Mouse (Mus musculus): Measurements from ENCODE around the gene Klhdc1. TPM values are rescaled to one million over a fixed set of nuclear protein-coding genes. Genes with fewer than 3 reads are reported as not detected.
A peak's percentile ranks its signal among the peaks of the same experiment; 100 is the strongest.

Gene Klhdc1
- polyA plus RNA-seq, 1 experiment from 2014 or later: 4.7 TPM

DNA sequence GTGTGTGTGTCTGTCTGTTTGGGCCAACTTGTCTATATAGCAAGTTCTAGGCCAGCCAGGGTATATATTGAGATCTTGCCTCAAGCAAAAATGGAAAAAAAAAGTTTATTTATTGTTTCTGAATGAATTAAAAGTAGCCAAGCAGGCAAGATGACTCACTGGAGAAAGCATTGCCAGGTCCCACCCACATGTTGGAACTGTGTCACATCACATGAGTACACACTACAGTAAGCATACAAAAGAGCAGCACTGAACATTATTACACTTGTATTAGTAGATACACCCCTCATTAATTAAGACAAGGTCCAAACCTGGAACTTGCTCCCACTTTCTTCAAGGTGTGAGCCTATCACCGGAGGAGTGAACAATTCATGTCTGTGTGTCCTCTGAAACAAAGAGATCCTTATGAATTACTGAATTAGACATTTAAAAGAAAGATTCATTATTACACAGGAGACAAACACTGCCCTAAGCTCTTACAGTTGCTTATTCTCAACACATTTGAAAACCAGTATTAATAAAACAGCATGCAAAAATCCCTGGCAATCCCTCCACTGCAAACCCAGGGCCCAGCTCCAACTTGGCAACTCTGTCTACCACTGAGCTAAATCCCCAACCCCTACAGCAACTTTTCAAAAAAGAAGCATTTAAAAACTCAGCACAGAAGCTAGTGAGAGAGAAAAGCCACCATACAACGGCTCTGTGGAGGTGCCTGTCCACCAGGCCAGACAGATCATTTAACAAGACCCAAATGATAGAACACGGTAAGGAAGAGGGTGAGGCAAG is 25.8 kb upstream of the Klhdc1 start:
- ATAC-seq (ENCODE audit: insufficient number of reproducible peaks, low FRiP score, low TSS enrichment, low read depth): no peak
- Histone ChIP-seq H3K9ac (ENCODE audit: low read length) (no peak overlapping the region), H3K4me2 (ENCODE audit: low read depth, severe bottlenecking) (no peak overlapping the region), H3K4me1 (ENCODE audit: control insufficient read depth, insufficient read depth, low read length) (no peaks in the 10 kb centered on the region), H3K27me3 (ENCODE audit: control insufficient read depth, insufficient read depth, low read length) (no peaks in the 10 kb centered on the region), H3K36me3 (ENCODE audit: control insufficient read depth, insufficient read depth, low read length) (peaks cover 9% of the 10 kb centered on the region), H3K9me3 (ENCODE audit: control insufficient read depth, low read length) (no peaks in the 10 kb centered on the region), H3K27ac (replicated peaks; ENCODE audit: low read depth, low read length) (no peak overlapping the region), H3K4me3 (ENCODE audit: low read depth, low read length) (no peak overlapping the region)
- no peak for DNase-seq (ENCODE audit: low spot score)
- 92% methylated on average over 3 of the region's 3 CpGs for WGBS

DNA sequence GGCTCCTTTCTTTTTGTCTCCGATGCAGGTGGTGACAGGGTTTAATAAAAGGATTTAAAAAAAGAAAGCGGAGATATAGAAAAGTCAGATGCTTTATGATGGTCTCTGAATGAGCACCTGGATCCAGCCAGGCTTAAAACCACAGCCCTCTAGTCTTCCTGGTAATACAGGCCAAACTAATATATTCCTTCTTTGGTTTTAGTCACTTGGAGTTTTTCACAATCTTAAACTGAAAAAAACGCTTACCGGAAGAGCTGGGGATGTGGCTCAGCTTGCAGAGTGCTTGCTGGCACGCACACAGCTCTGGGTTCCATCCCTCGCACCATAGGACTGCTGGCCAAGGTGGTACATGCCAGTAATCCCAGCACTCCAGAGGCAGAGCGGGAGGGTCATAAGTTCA is 24.4 kb upstream of the Klhdc1 start:
- no peak overlapping the region for H3K9ac ChIP-seq (ENCODE audit: low read length)
- H3K27me3 ChIP-seq (ENCODE audit: control insufficient read depth, insufficient read depth, low read length): no peaks in the 10 kb centered on the region
- H3K27ac ChIP-seq (replicated peaks; ENCODE audit: low read depth, low read length): no peak overlapping the region
- no peaks in the 10 kb centered on the region for H3K9me3 ChIP-seq (ENCODE audit: control insufficient read depth, low read length)
- DNase-seq (ENCODE audit: low spot score): no peak
- no peak overlapping the region for H3K4me2 ChIP-seq (ENCODE audit: low read depth, severe bottlenecking)
- no peak overlapping the region for H3K4me3 ChIP-seq (ENCODE audit: low read depth, low read length)
- no peaks in the 10 kb centered on the region for H3K4me1 ChIP-seq (ENCODE audit: control insufficient read depth, insufficient read depth, low read length)
- H3K36me3 ChIP-seq (ENCODE audit: control insufficient read depth, insufficient read depth, low read length): peaks cover 12% of the 10 kb centered on the region
- WGBS: 93% methylated on average over 7 of the region's 7 CpGs
- no peak for ATAC-seq (ENCODE audit: insufficient number of reproducible peaks, low FRiP score, low TSS enrichment, low read depth)

DNA sequence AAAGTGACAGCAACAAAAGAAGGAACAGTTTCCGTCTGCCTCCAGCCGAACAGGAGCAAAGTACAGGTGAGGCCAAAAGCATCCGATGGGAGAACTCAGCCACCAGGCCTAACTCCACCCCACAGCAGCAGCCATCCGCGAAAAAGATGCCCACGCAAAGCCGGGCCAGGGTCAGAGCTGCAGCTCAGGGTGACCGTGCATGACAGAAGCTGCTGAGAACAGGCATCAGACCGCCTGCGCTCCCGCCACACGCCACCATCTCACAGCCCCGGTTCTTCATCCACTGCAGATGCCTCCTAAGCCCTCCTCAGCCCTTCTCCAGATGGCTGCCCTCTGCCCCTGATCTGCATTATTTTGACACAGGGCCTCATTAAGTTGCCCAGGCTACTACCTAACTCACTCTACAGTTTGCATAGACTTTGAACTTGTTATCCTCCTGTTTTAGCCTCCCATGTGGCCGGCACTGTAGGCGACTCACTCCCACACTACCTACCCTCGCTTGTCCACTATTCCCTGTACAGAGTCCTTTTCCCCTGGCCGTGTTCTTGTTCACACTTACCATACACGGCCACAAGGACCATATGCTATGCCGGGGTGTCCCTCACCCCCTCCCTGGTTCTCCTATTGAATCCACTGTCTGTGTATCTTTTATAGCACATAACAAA is 20.2 kb upstream of the Klhdc1 start:
- Histone ChIP-seq H3K9ac (ENCODE audit: low read length) (no peak overlapping the region), H3K4me3 (ENCODE audit: low read depth, low read length) (no peak overlapping the region), H3K27me3 (ENCODE audit: control insufficient read depth, insufficient read depth, low read length) (no peaks in the 10 kb centered on the region), H3K4me1 (ENCODE audit: control insufficient read depth, insufficient read depth, low read length) (no peaks in the 10 kb centered on the region), H3K4me2 (ENCODE audit: low read depth, severe bottlenecking) (no peak overlapping the region), H3K9me3 (ENCODE audit: control insufficient read depth, low read length) (no peaks in the 10 kb centered on the region), H3K36me3 (ENCODE audit: control insufficient read depth, insufficient read depth, low read length) (peaks cover 11% of the 10 kb centered on the region; the same call in 1 of the 2 replicates), H3K27ac (replicated peaks; ENCODE audit: low read depth, low read length) (no peak overlapping the region)
- no peak for DNase-seq (ENCODE audit: low spot score)
- no peak for ATAC-seq (ENCODE audit: insufficient number of reproducible peaks, low FRiP score, low TSS enrichment, low read depth)
- WGBS: 92% methylated on average over 17 of the region's 19 CpGs

DNA sequence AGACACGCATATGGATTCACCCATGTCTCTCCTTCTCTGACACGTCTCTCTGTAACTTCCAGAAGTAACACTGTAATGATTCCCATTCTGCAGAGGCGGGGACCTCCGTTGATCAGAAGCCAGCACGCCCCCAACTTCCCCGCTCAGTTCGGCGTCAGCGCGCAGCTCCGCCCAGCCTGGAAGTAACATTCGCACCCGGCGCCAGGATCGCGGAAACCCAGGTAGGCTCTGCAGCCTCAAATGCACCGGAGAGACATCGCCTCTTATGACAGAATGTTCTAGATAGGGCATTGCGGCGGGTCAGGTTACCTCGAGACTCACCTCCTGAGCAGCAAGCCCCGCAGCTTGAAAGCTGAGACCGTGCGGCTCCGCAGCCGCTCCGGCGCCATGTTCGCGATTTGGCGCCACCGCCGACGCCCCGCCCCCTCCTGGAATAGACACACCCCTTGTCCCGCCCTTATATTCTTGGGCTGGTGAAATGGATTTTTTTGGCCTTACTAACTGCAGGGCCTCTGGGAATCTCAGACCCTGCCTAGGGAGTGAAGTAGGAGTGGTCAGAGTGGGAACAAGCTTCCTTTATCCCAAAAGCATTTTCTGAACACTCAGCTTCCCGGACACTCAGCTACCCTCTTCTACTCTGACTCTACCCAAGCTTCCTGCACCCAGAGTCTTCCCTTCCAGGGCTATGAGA is 13.1 kb upstream of the Klhdc1 start, which contains the start of gene Pole2:
Gene Pole2 (minus strand): TSS at position 420 of the 691 bp plus-strand sequence.
- Histone ChIP-seq H3K9ac (ENCODE audit: low read length) (peak within 1 kb of the TSS; percentile 78), H3K4me1 (ENCODE audit: control insufficient read depth, insufficient read depth, low read length) (no peaks in the 10 kb centered on the region), H3K36me3 (ENCODE audit: control insufficient read depth, insufficient read depth, low read length) (peaks cover 3% of the 10 kb centered on the region; the same call in 1 of the 2 replicates), H3K27ac (replicated peaks; ENCODE audit: low read depth, low read length) (peak within 1 kb of the TSS; percentile 78), H3K4me2 (ENCODE audit: low read depth, severe bottlenecking) (peak within 1 kb of the TSS; percentile 45), H3K27me3 (ENCODE audit: control insufficient read depth, insufficient read depth, low read length) (no peaks in the 10 kb centered on the region), H3K4me3 (ENCODE audit: low read depth, low read length) (peak within 1 kb of the TSS; percentile 61), H3K9me3 (ENCODE audit: control insufficient read depth, low read length) (no peaks in the 10 kb centered on the region)
- peak; percentile 90 for DNase-seq (ENCODE audit: low spot score)
- peak; percentile 92 for ATAC-seq (ENCODE audit: insufficient number of reproducible peaks, low FRiP score, low TSS enrichment, low read depth)
- WGBS: under 1% methylated on average over 37 of the region's 37 CpGs

DNA sequence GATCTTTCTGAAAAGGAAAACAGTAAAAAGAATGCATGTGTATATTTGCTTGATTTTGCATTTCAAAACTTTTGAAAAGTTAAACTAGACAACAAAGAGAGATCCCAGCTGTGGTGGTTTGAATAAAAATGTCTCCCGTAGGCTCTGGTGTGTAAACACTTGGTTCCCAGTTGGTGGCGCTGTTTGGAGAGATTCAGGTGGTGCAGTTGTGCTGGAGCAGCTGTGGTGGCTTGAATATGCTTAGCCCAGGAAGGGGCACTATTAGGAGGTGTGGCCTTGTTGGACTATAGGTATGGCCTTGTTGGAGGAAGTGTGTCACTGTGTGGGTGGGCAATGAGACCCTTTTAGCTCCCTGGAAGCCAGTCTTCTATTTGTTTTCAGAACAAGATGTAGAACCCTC is 11.7 kb upstream of the Klhdc1 start:
- ATAC-seq (ENCODE audit: insufficient number of reproducible peaks, low FRiP score, low TSS enrichment, low read depth) (no peak), DNase-seq (ENCODE audit: low spot score) (no peak)
- H3K9ac ChIP-seq (ENCODE audit: low read length): no peak overlapping the region
- WGBS: 61% methylated on average over 2 of the region's 2 CpGs
- H3K27ac ChIP-seq (replicated peaks; ENCODE audit: low read depth, low read length): no peak overlapping the region
- no peak overlapping the region for H3K4me2 ChIP-seq (ENCODE audit: low read depth, severe bottlenecking)
- no peaks in the 10 kb centered on the region for H3K36me3 ChIP-seq (ENCODE audit: control insufficient read depth, insufficient read depth, low read length)
- H3K9me3 ChIP-seq (ENCODE audit: control insufficient read depth, low read length): no peaks in the 10 kb centered on the region
- no peaks in the 10 kb centered on the region for H3K27me3 ChIP-seq (ENCODE audit: control insufficient read depth, insufficient read depth, low read length)
- no peak overlapping the region for H3K4me3 ChIP-seq (ENCODE audit: low read depth, low read length)
- no peaks in the 10 kb centered on the region for H3K4me1 ChIP-seq (ENCODE audit: control insufficient read depth, insufficient read depth, low read length)

DNA sequence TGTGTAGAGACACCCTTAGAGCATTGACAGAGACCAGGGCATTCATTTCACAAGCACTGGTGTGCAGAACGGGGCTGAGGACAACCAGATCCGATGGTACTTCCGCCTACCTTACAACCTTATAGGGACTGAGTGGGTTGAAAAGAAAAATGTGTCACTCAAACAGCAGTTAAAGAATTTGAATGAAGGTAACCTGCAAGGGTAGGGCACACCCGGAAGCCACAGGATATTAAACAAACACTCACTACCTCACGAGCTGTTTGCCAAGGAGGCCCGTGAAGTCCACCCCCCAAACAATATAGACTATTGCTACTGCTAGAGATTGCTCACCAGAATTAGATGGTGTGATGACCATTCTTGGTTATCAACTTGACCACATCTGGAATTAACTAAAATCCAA is 5.2 kb upstream of the Klhdc1 start:
- DNase-seq (ENCODE audit: low spot score): no peak
- no peak overlapping the region for H3K4me3 ChIP-seq (ENCODE audit: low read depth, low read length)
- H3K36me3 ChIP-seq (ENCODE audit: control insufficient read depth, insufficient read depth, low read length): no peaks in the 10 kb centered on the region
- WGBS: 86% methylated on average over 6 of the region's 6 CpGs
- no peak overlapping the region for H3K27ac ChIP-seq (replicated peaks; ENCODE audit: low read depth, low read length)
- H3K9ac ChIP-seq (ENCODE audit: low read length): no peak overlapping the region
- no peaks in the 10 kb centered on the region for H3K9me3 ChIP-seq (ENCODE audit: control insufficient read depth, low read length)
- no peaks in the 10 kb centered on the region for H3K4me1 ChIP-seq (ENCODE audit: control insufficient read depth, insufficient read depth, low read length)
- H3K4me2 ChIP-seq (ENCODE audit: low read depth, severe bottlenecking): no peak overlapping the region
- ATAC-seq (ENCODE audit: insufficient number of reproducible peaks, low FRiP score, low TSS enrichment, low read depth): no peak
- no peaks in the 10 kb centered on the region for H3K27me3 ChIP-seq (ENCODE audit: control insufficient read depth, insufficient read depth, low read length)

DNA sequence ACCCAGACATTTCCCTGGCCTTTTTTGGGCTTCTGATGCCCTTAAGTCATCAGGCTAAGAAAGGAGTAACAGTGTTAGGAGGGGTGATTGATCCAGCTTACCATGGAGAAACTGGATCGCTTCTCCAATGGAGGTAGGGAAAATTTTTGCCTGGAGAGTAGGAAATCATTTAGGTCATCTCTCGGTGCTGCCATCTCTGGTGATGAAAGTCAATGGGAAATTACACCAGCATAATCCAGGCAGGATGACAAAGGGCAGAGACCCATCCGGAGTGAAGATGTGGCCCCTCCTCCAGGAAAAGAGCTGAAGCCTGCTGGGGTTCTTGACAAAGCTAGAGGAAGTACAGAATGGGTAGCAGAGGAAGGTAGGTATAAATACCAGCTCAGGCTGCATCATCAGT is 2.7 kb upstream of the Klhdc1 start:
- H3K4me3 ChIP-seq (ENCODE audit: low read depth, low read length): no peak overlapping the region
- no peak overlapping the region for H3K27ac ChIP-seq (replicated peaks; ENCODE audit: low read depth, low read length)
- H3K4me2 ChIP-seq (ENCODE audit: low read depth, severe bottlenecking): no peak overlapping the region
- H3K27me3 ChIP-seq (ENCODE audit: control insufficient read depth, insufficient read depth, low read length): no peaks in the 10 kb centered on the region
- DNase-seq (ENCODE audit: low spot score) (no peak), ATAC-seq (ENCODE audit: insufficient number of reproducible peaks, low FRiP score, low TSS enrichment, low read depth) (no peak)
- 41% methylated on average over 3 of the region's 3 CpGs for WGBS
- no peaks in the 10 kb centered on the region for H3K36me3 ChIP-seq (ENCODE audit: control insufficient read depth, insufficient read depth, low read length)
- H3K9me3 ChIP-seq (ENCODE audit: control insufficient read depth, low read length): no peaks in the 10 kb centered on the region
- no peaks in the 10 kb centered on the region for H3K4me1 ChIP-seq (ENCODE audit: control insufficient read depth, insufficient read depth, low read length)
- no peak overlapping the region for H3K9ac ChIP-seq (ENCODE audit: low read length)

DNA sequence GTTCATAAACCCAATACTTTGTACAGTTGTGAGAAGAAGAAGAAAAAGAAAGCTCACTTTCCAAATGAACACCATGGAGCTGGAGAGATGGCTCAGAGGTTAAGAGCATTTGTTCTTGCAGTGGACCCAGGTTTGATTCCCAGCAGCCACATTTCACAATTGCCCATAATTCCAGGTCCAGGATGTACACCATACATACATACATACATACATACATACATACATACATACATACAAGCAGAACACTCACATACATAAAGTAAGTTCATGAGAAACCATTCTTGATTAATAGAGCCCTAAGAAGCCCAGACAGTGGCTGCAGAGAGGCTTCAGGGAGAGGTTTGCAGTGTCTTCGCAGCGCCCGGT is 412 bp downstream of the Klhdc1 start:
- Histone ChIP-seq H3K4me1 (ENCODE audit: control insufficient read depth, insufficient read depth, low read length) (no peaks in the 10 kb centered on the region), H3K36me3 (ENCODE audit: control insufficient read depth, insufficient read depth, low read length) (no peaks in the 10 kb centered on the region), H3K27ac (replicated peaks; ENCODE audit: low read depth, low read length) (peak overlapping the region; percentile 61; the same call in 1 of the 2 replicates), H3K4me2 (ENCODE audit: low read depth, severe bottlenecking) (peak overlapping the region; percentile 66), H3K9ac (ENCODE audit: low read length) (peak overlapping the region; percentile 88), H3K9me3 (ENCODE audit: control insufficient read depth, low read length) (no peaks in the 10 kb centered on the region), H3K27me3 (ENCODE audit: control insufficient read depth, insufficient read depth, low read length) (no peaks in the 10 kb centered on the region), H3K4me3 (ENCODE audit: low read depth, low read length) (peak overlapping the region; percentile 73)
- peak; percentile 29 for DNase-seq (ENCODE audit: low spot score)
- ATAC-seq (ENCODE audit: insufficient number of reproducible peaks, low FRiP score, low TSS enrichment, low read depth): peak; percentile 19; the same call in 1 of the 2 replicates
- WGBS: 0% methylated on average over 3 of the region's 3 CpGs
